Comparison of ENCODE assay signal across 26 mouse cellular contexts in the genomic region with DNA sequence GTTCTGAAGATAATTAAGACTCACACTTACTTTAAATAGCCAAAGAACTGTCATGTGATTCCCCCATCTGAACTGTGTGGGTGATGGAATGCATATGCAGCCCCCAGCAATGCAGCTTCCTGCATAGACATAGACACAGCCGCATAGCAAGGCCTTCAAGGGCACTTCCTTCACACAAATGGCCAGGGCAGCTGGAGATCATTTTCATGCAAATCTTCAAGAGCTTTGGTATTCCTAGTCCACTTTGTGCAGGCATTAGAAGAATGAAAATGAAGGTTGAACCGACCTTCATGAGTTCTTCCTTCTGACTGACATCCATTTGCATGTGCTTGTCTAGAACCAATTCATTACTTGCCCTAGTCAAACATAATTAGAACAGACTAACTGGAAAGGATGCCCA.
"Had no signal": no experiment of that assay in that cellular context is flagged by ENCODE, and none has a peak within 500 bp of the region (broad histone marks: within the 10 kb centered on the region; RNA-seq: fewer than 3 reads in every experiment).

No protein-coding gene starts in this region.

- H3K4me1 ChIP-seq: hindbrain, embryonic 13.5 days; hindbrain, embryonic 15.5 days; liver, embryonic 13.5 days; liver, embryonic 15.5 days had no signal

- H3K27ac ChIP-seq: gastrocnemius, adult 2 months; heart, adult 2 months; heart, embryonic 13.5 days; heart, embryonic 15.5 days; hindbrain, embryonic 13.5 days; hindbrain, embryonic 15.5 days; hindbrain, postnatal 0 days; left cerebral cortex, adult 2 months; limb, embryonic 10.5 days; limb, embryonic 12.5 days; liver, embryonic 13.5 days; liver, embryonic 15.5 days had no signal

- H3K36me3 ChIP-seq: heart, embryonic 13.5 days; heart, embryonic 15.5 days; hindbrain, embryonic 13.5 days; hindbrain, embryonic 15.5 days; limb, embryonic 10.5 days; limb, embryonic 12.5 days; liver, embryonic 13.5 days; liver, embryonic 15.5 days had no signal

- H3K9ac ChIP-seq: heart, embryonic 13.5 days; heart, embryonic 15.5 days; hindbrain, embryonic 13.5 days; hindbrain, embryonic 15.5 days; limb, embryonic 12.5 days; liver, embryonic 13.5 days; liver, embryonic 15.5 days had no signal

- H3K4me3 ChIP-seq: gastrocnemius, adult 2 months; heart, adult 2 months; heart, embryonic 13.5 days; heart, embryonic 15.5 days; hindbrain, embryonic 13.5 days; hindbrain, embryonic 15.5 days; left cerebral cortex, adult 2 months; limb, embryonic 10.5 days; limb, embryonic 12.5 days; liver, embryonic 13.5 days; liver, embryonic 15.5 days had no signal

- ATAC-seq: hindbrain, postnatal 0 days; intestine, embryonic 16.5 days had no signal

- H3K27me3 ChIP-seq: heart, embryonic 13.5 days; heart, embryonic 15.5 days; hindbrain, embryonic 13.5 days; hindbrain, embryonic 15.5 days; limb, embryonic 12.5 days; liver, embryonic 13.5 days; liver, embryonic 15.5 days had no signal

- H3K9me3 ChIP-seq: heart, embryonic 15.5 days; hindbrain, embryonic 13.5 days; hindbrain, embryonic 15.5 days; limb, embryonic 10.5 days; limb, embryonic 12.5 days; liver, embryonic 13.5 days; liver, embryonic 15.5 days had no signal

- DNase-seq: gastrocnemius, adult 2 months; gastrocnemius, postnatal 10 days; gastrocnemius, postnatal 25 days; heart, adult 11 months; heart, adult 2 months; heart, postnatal 14 days; heart, postnatal 36 days; kidney, adult 11 months; kidney, adult 2 months; kidney, postnatal 14 days; kidney, postnatal 36 days; layer of hippocampus, adult 9-11 months; liver; liver, embryonic 13.5 days had no signal

- H3K4me2 ChIP-seq: heart, embryonic 11.5 days; heart, embryonic 13.5 days; heart, embryonic 15.5 days; hindbrain, embryonic 13.5 days; hindbrain, embryonic 15.5 days; limb, embryonic 12.5 days; liver, embryonic 11.5 days; liver, embryonic 13.5 days; liver, embryonic 15.5 days had no signal
